Mouse (Mus musculus) frontal cortex, postnatal 36 days (tissue): ENCODE measurements around the gene Cntnap1.

ENCODE experiments used
- DNase-seq, 2 experiments: peaks; one replicate each; pipeline ENCODE4 v3.0.0; 2022; ENCODE audit warnings: low spot score in 2 of 2

Cntnap1 gene

DNA sequence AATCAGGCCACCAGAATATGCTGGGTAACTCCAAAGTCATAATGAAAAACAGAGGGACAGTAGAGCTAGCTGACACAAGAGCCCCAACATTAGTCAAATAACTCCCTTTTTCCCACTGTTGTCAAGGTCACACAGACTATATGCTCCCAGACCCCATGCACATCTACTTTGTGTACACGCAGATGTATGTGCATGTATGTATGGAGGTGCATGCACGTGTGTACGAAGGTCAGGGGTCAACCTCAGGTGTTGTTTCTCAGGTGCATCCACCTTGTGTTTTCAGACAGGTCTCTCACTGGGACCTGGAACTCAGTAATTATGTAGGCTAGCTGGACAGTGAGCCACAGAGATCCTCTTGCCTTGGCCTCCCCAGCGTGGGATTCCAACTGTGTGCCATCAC lies 15.1 kb downstream of the Cntnap1 start:
- no peak for DNase-seq

DNA sequence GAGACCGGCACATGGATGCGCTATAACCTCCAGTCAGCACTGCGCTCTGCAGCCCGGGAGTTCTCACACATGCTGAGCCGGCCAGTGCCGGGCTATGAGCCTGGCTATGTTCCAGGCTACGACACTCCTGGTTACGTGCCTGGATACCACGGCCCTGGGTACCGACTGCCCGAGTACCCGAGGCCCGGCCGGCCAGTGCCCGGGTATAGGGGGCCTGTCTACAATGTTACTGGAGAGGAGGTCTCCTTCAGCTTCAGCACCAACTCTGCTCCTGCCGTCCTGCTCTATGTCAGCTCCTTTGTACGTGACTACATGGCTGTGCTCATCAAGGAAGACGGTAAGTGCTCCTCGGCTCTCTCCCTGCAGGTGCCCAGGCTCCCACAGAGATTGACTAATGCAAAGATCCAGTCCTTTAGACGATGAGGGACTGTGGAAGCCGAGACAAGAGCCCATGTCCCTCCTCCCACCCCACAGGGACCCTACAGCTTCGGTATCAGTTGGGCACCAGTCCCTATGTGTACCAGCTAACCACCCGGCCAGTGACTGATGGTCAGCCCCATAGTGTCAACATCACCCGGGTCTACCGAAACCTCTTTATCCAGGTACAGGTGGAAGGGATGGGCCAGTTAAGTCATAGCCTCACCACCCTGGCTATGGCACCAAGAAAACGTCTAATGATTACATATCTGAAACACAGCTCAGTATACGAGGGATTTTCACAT lies 16.4 kb downstream of the Cntnap1 start:
- no peak for DNase-seq

DNA sequence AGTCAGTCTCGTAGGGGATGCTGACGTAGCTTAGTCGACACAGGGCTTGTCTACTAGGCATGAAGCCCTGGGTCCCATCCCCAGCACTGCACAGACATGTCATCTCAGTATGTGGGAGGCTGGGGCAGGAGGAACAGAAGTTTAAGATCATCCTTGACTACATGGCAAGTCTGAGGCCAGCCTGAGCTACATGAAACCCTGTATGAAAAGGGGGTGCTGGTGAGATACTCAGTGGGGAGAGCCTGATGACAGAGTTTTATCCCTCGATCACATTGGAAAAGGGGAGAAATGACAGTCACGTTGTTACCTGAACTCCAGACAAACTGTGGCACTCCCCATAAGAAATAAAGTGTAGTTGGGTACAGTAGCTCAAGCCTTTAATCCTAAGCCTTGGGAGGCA lies 17.2 kb downstream of the Cntnap1 start:
- DNase-seq = no peak

DNA sequence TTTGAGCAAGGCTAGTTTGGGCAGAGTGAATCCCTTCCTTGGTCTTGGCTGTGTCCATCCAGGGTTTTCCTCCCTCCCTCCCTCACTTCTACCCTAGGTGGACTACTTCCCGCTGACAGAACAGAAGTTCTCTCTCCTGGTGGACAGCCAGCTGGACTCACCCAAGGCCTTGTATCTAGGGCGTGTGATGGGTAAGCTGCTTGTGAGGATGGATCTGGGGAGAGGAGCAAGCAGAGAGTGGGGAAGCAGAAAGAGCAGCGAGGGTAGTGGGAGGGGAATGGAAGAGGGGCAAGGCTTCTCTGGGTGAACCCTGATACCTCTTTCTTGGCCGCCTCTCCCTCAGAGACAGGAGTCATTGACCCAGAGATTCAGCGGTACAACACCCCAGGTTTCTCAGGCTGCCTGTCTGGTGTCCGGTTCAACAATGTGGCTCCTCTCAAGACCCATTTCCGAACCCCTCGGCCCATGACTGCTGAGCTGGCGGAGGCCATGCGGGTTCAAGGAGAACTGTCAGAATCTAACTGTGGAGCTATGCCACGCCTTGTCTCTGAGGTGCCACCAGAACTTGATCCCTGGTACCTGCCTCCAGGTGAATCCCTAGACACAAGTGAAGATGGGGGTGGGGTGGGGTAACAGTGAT lies 18.0 kb downstream of the Cntnap1 start:
- DNase-seq = no peak

DNA sequence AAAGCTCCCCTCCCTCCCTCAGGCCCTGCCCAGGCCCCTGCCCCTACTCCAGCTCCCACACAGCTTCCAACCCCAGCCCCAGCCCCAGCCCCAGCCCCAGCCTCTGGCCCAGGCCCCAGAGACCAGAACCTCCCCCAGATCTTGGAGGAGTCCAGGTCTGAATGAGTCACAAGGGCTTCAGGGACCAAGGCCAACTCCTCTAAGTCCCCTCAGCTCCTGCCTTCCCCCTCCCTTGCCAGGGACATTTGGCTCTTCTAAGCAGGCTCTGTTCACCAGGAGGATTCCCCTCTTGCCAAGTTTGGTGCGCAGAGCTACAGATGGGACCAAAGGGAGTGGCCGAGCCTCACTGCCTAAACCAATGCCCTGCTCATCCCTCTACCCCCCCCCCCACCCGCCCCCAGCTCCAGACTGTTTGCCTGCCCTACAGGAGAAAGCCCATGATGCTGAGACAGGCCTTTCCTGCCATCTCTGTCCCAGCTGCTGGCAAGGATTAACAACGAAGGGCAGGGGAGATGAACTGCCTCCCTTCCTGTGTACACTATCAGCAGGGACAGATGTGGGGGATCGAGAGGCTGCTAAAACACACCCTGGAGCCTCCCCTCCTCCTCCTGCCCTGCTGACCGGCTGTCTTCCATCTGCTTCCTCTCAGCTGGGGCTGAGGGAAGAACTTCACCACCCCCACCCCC lies 19.3 kb downstream of the Cntnap1 start:
- peak in 1 of 2 experiments; percentile 43 for DNase-seq

DNA sequence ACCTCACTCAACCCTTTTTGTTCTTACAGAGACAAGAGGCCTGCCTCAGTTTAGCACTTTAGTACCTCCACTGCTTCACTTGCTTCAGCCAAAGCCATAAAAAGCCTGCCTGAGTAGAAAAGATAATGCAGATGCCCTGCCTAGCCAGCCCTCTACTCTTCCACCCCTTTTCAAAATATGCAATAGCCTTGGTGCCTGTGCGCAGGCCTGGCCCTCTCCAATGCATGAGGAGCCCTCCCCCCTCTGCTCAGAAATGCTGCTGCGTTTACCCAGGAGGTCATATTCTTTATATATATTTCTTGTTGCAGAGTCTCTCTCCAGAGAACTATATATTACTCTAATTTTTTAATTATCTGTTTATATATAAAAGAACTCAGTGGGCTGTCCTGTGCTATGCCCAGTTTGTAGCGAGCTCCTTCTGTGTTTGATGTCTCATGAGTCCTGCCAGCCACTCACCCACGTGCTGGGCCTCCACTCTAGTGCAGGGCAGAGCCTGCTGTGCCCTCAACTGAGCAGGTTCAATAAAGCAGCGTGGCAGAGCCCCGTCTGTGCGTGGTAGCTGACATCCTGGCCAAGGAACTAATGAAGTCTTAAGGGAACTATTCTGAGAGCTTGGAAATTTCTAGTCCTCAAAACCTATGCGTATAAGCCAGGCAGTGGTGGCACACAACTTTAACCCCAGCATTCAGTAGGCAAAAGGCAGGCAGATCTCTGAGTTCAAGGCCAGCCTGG lies 20.0 kb downstream of the Cntnap1 start:
- no peak for DNase-seq

DNA sequence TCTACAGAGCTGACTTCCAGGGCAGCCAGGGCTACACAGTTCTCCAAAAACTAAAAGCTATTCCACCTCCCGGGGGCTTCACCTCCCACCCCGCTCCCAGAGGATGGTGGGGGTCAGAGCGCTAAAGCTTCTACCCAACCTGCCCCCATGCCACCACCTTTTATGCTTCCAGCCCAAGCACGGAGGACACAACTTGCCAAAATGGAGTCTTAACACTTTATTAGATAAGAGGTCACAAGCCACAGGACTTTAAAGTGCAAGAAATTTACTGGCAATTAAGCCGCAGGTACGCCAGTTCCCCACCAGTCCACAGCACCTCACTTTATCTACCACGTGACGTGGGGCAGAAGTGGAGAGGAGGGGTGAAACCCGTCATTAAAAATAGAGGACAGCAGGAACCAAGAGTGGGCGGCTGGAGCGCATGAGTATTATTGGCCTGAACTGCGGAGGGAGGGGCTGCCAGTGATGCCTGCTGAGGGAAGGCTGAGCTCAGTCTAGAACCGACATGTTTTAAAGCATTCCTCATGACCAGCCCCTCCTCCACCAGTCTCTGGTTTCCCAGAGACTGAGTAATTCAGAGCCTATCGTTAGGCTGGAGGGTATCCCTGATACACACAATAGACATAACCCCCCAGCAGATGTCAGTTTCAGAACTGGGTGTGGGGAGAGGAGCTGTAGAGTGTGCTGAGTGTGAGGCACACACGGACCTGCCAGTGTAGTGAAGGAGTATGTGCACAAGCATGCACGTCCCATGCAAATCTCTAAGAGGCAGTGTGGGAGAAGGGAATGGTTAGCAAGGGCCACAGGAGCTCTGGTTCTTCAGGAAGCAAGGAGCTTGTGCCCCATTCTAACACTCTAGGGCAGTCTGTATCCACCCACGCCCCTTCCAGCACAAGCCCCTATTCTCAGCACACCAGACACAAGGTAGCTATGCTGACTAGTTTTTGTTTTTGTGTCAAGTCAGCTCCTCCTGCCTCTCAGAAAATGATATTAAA lies 20.9 kb downstream of the Cntnap1 start:
- no peak for DNase-seq

DNA sequence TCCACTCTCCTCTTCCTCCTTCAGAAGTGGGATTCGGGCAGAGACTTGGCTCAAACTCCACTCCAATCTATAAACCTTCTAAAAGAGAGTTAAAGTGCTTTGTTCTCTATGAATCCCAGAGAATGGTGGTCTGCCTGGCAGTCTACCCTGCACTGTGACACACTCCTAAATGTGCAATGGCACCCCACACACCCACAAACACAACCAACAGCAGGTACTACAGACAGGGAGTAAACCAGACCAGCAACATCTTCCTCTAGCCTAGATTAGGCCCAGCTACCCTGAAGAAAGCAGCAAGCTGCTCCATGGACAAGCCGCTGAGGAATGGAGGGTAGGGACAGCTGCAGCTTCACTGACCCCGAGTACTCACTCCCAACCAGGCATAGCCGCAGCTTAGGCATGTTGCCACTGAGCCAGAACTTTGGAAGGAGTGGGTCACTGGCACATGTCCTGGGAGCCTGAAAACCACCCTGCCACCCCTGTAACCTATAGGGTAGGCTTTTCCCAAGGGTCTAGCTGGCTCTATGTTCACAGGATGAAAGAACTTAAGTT lies 21.7 kb downstream of the Cntnap1 start:
- DNase-seq = no peak

DNA sequence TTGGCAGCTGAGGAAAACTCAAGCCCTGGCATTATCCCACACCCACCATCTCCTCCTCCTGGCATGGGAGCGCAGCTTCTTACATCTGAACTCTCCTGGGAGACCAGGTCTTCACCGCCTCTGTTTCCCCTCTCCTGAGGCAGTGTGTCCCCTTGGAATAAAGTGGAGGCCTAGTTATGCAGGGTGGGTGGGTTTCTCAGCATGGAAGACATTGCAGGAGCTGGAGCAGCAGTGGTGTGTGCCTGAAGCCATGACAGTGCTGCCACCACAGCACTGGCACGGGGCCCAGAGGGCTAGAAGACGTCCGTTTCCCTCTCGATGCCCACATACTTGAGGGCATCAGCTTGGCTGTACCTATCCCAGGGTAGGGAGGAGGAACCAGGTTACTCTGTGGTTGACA lies 22.3 kb downstream of the Cntnap1 start:
- DNase-seq = no peak

DNA sequence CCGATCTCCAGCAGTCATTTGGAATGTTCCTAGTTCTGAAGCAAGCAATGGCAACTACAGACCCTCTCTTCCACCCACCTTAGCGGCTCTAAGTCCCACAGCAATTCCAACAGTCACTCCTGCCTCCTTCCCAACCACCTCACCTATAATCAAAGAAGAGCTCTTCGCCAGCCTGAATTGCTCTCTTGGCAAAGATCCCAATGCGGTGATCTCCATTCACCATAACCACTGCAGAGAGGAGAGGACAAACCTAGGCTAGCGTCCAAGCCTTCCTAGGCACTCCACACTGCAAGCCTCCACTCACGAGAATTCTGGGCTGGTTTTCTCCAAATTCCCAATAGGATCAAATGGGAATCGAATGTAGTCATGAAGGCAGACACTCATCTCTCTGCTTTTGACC lies 22.8 kb downstream of the Cntnap1 start:
- no peak for DNase-seq

DNA sequence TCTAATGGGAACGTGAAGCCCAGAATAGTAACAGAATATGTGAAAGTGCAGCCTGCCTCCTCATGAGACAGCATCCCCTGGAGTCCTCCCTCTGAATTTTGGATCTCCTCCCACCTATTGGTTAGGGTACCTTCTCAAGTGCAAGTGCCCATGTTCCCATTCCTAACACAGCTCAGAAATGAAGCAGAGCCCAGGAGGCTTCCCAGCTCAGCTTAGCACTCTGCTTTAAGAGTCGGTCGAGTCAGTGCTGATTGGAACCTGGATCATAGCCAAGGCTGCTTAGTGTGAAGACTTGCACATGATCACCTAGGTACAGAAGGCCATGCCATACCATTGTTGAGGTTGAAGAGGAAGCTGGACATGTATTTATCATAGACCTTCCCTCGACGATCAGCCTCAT lies 23.8 kb downstream of the Cntnap1 start:
- DNase-seq = no peak

DNA sequence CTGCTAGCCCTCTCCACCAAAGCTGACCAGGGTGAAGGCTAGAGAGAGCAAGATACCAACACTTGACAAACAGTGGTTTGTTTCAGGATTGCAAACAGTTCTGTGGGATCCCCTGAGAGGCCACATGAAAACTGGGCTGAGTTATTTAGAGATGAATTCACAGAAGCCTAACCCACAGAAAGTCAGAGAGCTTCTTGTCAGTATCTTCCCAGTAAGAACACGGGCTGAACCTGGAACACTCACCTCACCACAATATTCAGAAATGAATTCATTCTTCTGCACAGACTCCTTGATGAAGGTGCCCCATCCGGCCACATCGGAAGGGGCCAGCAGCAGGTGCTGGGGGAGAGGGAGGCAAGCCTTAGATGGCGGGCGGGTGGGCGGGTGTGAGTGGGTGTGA lies 24.3 kb downstream of the Cntnap1 start:
- DNase-seq = no peak

DNA sequence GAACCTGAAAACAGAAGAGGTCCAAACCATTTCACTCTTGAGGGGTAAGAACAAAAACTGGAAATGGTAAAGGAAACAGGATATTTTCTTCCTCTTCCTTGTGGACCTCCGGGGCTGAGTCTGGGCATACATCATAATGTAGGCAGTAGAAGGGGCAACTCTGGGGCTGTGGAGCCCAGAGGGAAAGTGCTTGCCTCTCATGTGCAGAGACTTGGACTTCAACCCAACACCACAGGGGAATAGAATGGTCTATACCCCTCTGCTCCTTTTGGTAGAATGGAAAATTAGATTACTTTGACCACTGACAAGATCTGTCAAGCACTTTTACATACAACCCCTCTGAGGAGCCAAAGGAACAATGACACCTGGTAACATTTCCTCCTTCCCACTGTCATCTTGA lies 24.8 kb downstream of the Cntnap1 start:
- no peak for DNase-seq

DNA sequence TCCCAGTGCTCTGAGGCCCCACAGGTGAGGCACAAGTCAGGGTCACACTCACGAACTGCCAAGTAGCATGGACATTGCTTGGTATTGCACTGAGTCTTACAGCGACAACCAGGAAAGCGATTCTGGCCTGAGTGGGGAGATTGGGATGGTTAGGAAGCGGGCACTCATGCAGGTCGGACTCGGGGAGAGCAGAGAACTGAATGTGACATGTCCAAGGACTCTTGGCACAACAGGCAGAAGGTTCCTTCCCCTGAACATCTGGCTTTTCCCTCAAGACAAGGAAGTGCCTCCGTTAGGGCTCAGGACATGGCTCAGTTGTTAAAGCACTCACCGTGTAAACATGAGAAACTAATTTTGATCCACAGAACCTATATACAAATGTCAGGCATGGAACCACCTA lies 25.2 kb downstream of the Cntnap1 start:
- no peak for DNase-seq

DNA sequence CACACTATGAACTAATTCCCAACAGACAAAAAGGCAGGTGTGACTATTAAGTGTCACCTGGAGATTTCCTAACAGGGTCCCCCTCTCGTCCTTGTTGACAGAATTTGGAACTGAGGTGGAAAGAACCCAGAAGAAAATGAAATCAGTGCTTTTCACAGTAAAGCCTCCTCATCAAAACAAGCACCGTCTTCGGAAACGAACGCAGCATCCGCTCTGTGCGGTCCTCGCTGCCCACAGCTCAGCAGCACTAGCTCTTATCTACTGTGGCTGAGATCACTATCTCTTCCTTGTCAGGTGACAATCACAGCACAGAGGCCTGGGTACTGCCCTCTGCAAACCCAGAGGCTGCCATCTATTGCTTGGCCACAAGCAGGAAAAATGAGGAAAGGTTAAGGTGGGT lies 25.9 kb downstream of the Cntnap1 start:
- DNase-seq = no peak

DNA sequence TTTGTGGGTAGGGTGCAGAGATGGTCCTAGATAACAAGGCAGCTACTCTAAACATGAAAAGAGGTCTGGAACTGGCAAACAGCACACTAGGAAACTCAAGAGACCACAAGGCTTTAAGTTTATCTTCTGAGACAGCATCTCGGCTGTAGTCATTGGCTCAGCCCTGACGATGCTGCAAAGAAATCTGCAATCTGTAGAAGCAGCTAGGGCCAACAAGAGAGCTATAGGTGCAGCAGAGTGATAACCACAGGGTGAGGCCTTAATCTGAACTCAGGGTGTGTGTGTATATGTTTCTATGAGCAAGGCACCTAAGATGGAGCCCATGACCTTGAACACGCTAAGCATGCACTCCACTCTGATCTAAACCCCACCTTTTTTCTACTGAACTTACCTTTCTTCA lies 29.2 kb downstream of the Cntnap1 start:
- DNase-seq = no peak

DNA sequence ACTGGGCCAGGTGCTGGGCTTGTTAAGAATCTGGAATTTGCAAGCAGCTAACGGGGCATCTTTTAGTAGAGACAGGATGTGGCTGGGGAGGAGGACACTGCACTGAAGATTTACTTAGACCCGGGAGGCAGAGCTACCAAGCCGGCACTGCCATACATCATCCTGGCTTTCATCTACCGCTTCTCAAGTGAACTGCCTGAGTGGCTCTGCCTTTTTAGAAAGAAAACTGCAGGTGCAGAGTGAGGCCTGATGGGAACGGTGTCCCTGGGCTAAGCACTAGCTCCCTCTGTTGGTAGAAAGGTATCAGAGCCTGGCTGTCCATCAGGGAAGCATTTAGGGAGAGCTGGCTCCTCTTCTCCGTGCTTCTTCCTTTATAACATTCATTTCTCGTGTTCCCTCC lies 30.7 kb downstream of the Cntnap1 start:
- peak in 1 of 2 experiments; percentile 55 for DNase-seq

DNA sequence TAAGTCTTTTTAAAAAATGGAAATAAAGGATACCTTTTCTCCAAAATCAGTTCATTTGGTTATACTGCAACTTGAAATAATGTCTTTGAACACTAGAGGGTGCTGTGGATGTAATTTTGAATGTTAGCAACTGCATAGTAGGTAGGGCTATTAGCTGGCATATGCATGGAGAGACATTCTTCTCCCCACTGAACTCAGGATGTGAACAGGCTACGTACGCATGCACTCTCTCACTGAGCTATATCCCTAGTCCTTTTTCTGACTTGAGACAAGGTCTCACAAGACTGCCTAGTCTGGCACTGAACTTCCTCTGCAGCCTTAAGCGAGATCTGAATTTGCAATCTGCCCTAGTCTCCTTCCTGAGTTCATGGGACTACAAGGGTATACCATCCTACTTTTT lies 41.6 kb downstream of the Cntnap1 start:
- no peak for DNase-seq

DNA sequence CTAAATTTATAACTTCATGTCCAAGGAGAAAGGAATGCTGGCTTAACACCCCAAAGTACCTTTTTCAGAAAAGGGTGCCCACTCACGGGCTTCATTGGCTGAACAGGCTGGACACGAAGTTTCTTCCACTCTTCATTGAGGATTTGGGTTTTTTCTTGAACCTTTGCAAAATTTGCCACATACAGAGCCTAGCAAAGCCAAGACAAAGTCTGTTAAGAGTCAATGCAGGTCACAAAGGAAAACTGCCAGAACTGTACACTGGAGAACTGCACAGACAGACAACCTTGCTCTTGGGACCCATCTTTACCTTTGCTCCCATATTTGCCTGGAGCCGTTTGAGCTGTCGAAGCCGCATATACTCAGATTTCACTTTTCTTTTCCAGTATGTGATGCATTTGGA lies 46.6 kb downstream of the Cntnap1 start:
- DNase-seq = no peak

DNA sequence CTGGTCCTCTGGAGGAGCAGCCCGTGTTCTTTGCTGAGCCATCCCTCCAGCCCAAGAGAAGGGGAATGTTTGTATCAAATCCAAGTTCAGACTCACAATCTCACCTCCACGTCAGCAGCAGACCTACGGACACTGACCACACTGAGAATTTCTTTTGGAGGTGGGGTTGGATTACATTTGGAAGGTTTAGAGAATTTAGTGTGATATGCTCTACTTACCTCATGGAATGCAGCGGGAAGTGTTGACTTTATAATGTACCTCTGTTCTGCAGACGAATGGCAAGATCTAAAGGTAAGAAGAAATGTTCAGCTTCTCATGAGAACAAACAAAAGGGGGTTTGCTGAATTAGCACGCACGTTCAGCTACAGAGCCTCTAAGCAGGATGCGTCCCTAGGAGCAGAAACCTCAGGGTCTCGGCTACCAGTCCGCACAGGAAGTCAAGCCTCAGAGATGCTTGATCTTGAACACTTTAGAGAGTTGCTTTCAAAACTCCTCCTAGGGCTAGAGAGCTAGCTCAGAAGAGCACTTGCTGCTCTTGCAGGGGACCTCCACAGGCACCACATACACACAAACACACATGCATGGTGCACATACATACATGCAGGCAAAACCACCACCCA lies 48.2 kb downstream of the Cntnap1 start:
- DNase-seq = no peak

DNA sequence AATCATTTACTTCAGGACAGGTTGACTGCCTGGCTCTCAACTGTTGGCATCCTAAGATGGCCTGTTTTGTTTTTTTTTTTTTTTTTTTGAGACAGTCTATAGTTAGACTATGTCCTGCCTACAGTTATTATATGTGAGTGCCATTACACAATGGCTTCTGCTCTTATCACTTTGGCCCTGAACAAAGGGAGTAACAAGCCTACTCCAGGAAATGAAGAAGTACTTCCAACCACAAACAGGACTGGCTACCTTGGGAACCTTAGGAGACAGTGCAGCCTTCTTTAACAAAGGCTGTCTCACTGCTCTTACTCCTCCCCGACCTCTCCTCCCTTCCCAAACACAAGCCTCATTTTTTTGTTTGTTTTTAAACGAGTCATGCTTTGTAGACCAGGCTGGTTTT lies 50.5 kb downstream of the Cntnap1 start:
- DNase-seq = no peak
